Mouse (Mus musculus): ENCODE results near the gene Srebf1.

GRCm38 (mm10) chr11:60202710-60203638, 19.4 kb downstream of the Srebf1 start:
- TF ChIP-seq CTCF (IDR thresholded peaks at IDR 0.05; ENCODE audit: control insufficient read depth, insufficient read depth, low read length) (no peak), POLR2A (IDR thresholded peaks at IDR 0.05; ENCODE audit: borderline replicate concordance, control insufficient read depth, low read depth, low read length) (no peak)

Data from bone marrow, adult 2 months (tissue).